In genomic region chr11:78852529-78852928, GRCm38 (mm10) we compare ENCODE assay signal across 21 mouse cellular contexts. TPM values are rescaled to one million over a fixed set of nuclear protein-coding genes. Genes with fewer than 3 reads are reported as not detected.
A peak's percentile ranks its signal among the peaks of the same experiment; 100 is the strongest.
DNase-seq lines count a peak whose midpoint lies in the region; TF ChIP-seq lines count a peak whose summit lies in the region.
"Had no signal": no experiment of that assay in that cellular context is flagged by ENCODE, and none has a peak within 500 bp of the region (broad histone marks: within the 10 kb centered on the region; RNA-seq: fewer than 3 reads in every experiment).

No protein-coding gene starts in this region.

- no peak overlapping the region for H3K27ac ChIP-seq in testis, adult 2 months (ENCODE audit: control insufficient read depth, insufficient read depth, low read depth, low read length)
- H3K27ac ChIP-seq: embryonic facial prominence, embryonic 12.5 days; forebrain, embryonic 13.5 days; forebrain, embryonic 15.5 days had no signal

- no peaks in the 10 kb centered on the region for H3K36me3 ChIP-seq in testis, adult 2 months (ENCODE audit: control insufficient read depth, insufficient read depth, low read length)
- H3K36me3 ChIP-seq: embryonic facial prominence, embryonic 10.5 days; embryonic facial prominence, embryonic 12.5 days; forebrain, embryonic 15.5 days; G1E had no signal

- DNase-seq in testis, postnatal 10 days (ENCODE audit: low spot score), result no peak
- DNase-seq in thymus, postnatal 14 days, result peak; percentile 51
- peak; percentile 54 for DNase-seq in thymus, postnatal 4 days
- DNase-seq in ovary, postnatal 14 days (ENCODE audit: low spot score), result no peak
- DNase-seq: adrenal gland, adult 8-10 months; adrenal gland, postnatal 14 days; adrenal gland, postnatal 36 days; B cell, adult 2 months; cerebellum, adult 11-12 months; cerebellum, adult 2 months; cerebellum, adult 9-10 months; cerebellum, postnatal 10 days; cerebellum, postnatal 25 days had no signal

- no peaks in the 10 kb centered on the region for H3K27me3 ChIP-seq in testis, adult 2 months (ENCODE audit: control insufficient read depth, insufficient read depth, low read length)
- H3K27me3 ChIP-seq: CH12.LX; embryonic facial prominence, embryonic 12.5 days; forebrain, embryonic 13.5 days; forebrain, embryonic 15.5 days; Patski had no signal

- peaks cover 3% of the 10 kb centered on the region for H3K4me1 ChIP-seq in testis, adult 2 months (ENCODE audit: control insufficient read depth, insufficient read depth, low read length)
- H3K4me1 ChIP-seq: embryonic facial prominence, embryonic 12.5 days; forebrain, embryonic 15.5 days had no signal

- TF ChIP-seq POLR2A in testis, adult 2 months (IDR thresholded peaks at IDR 0.05; ENCODE audit: control insufficient read depth, low read depth, low read length), result no peak

- H3K4me3 ChIP-seq in testis, adult 2 months (ENCODE audit: control insufficient read depth, low read depth, low read length), result peak overlapping the region; percentile 1; the same call in 1 of the 2 replicates
- H3K4me3 ChIP-seq: embryonic facial prominence, embryonic 10.5 days; embryonic facial prominence, embryonic 12.5 days; forebrain, embryonic 13.5 days; forebrain, embryonic 15.5 days had no signal

- TF ChIP-seq CTCF in testis, adult 2 months (IDR thresholded peaks at IDR 0.05; ENCODE audit: control insufficient read depth, insufficient read depth, insufficient replicate concordance, low read depth, low read length), result no peak

RNA-seq across cellular contexts. Expression of gene Lyrm9, which starts 26.1 kb away (rescaled TPM):
- polyA plus RNA-seq in testis, adult 2 months (2012; rRNA removed), result 158 and 165 TPM in 2 replicates

Comparison
In these comparisons a context has a peak if more than half of its experiments do, and no peak if none do; other contexts are left out.
1. DNase-seq: peak in thymus, postnatal 14 days (single experiment) and thymus, postnatal 4 days (single experiment); none in testis, postnatal 10 days (single experiment) and ovary, postnatal 14 days (single experiment).